Mouse (Mus musculus) bone marrow macrophage, adult 2 months (primary cell): Measurements from ENCODE around the gene Slc25a5.

ENCODE experiments used
- CTCF ChIP-seq: IDR thresholded peaks from 2 replicates; pipeline ENCODE4 v1.5.1; 2012; ENCODE audit warnings: low read depth, mild to moderate bottlenecking, low read length, moderate library complexity
- POLR2A ChIP-seq: IDR thresholded peaks from 2 replicates; pipeline ENCODE4 v1.6.1; 2012; ENCODE audit warnings: mild to moderate bottlenecking, low read depth, low read length, borderline replicate concordance

GRCm38 (mm10) chrX:36814161-36814836, 18.8 kb downstream of the Slc25a5 start:
- TF ChIP-seq CTCF (no peak), POLR2A (no peak)
